Mouse (Mus musculus): ENCODE data around the gene Hist1h3b.

Gene Hist1h3b

DNA sequence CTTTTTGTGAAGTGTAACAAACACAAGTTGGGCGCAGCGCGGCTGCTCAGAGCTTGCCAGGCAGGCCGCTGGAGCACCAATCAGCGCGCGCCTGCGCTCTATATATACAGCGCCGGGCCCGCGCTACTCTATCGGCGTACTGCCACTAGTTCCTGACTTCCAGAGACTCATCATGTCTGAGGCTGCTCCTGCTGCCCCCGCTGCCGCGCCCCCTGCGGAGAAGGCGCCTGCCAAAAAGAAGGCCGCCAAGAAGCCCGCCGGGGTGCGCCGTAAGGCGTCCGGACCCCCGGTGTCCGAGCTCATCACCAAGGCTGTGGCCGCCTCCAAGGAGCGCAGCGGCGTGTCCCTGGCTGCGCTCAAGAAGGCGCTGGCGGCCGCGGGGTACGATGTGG lies 13.4 kb upstream of the Hist1h3b start, which contains the start of gene Hist1h1c:
Gene Hist1h1c, plus strand, starts transcription at position 132 of the 392 bp plus-strand sequence.
- peak; percentile 93 to 94 for DNase-seq (ENCODE audit: low spot score in 2 of 2)

DNA sequence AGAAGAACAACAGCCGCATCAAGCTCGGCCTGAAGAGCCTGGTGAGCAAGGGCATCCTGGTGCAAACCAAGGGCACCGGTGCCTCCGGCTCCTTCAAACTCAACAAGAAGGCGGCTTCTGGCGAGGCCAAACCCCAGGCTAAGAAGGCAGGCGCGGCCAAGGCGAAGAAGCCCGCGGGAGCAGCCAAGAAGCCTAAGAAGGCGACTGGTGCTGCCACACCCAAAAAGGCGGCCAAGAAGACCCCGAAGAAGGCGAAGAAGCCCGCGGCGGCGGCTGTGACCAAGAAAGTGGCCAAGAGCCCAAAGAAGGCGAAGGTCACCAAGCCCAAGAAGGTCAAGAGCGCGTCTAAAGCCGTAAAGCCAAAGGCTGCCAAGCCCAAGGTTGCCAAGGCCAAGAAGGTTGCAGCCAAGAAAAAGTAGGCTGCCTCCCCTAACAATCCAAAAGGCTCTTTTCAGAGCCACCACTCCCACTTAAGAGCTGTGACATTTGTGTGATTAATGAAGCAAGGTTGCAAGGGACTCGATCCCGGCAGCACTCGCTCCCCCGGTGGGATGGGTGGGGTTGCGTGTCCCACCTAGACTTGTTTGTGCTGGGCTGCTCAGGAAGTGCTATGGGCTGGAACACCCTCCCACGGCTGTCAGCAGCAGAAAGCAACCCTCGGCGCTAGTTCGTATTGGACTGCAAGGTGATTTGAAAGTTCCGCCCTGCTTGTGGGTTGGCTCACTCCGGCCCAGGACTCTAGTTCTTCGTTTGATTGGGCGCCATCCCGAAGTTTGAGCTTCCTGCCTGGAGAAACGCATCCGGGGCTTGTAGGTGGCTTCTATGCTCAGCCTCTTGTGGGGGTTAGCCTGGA lies 12.8 kb upstream of the Hist1h3b start:
- DNase-seq (ENCODE audit: low spot score in 2 of 2) = peak; percentile 97 to 98

DNA sequence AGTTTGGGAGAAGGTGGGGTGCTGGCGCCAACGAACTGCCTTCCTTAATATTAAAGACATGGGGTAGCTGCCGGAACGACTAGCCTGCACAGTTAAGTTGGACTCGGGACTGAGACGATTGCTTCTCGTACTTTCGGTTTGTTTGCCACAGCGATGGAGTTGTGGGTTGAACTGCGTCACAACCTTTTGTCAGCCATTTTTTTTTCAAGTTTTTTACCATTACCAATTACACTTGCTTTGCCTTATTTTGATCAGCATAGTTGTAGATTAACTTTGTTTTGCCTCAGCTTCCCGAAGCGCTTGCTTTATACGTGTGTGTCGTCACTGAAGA lies 12.2 kb upstream of the Hist1h3b start:
- DNase-seq (ENCODE audit: low spot score in 2 of 2) = no peak

DNA sequence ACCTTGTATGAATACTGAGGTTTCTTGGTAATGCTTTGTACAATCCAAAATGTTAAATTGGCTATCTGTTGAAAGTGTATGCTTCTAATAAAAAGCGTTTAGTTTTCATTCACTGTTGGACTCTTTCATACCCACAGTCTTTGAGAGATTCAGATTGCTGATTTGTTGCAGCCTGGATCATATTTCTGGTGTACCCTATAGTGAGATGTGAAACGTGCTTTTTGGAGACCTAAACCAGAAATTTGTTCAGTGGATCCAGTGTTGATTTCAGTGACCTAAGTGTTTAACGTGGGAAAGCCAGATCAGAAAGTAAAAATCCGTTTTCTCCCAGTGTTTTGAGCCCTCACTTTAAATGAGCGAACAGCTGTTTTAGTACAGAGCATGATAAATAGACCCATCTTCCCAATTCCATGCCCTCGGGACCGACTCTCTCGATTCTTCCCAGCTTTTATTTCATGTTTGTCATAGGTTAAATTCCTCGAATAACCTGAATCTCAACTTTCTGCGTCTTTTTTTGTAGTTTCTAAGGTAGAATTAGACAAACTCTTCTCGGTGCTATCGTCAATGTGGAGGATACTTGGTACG lies 11.7 kb upstream of the Hist1h3b start:
- DNase-seq (ENCODE audit: low spot score in 2 of 2) = no peak

DNA sequence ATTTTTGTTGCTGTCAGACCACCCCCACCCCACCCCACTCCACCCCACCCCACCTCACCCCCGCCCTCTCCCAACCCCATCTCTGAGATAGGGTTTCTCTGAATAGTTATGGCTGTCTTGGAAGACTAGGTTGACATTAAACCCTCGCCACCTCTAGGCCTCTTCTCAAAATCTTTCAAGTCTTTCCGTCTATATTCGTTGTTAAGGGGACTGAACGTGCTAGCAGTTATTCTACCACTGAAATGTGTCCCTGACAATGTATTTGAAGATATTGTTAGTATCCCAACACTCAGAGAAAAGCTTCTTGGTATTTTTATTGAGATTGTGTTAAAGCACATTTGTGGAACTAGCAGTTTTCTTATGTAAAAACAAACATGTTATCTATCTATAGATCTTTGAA lies 11.2 kb upstream of the Hist1h3b start:
- DNase-seq (ENCODE audit: low spot score in 2 of 2) = no peak

DNA sequence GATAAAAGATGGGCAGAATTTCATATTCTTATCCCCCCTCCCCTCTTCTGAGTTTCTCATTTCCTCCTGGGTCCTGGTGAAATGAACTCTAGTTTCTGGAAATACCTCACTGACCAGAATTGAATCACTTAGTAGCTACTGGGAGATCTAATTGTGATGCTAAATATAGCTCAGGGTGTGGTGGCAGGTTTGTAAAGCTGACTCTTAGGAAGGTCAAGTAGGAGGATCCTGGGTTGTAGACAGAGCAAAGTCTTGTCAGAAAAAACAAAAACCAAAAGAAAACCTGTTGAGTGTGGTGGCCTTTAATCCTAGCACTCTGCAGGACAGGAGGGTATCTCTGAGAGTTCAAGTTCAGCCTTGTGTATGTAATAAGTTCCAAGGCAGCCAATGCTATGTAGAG lies 10.1 kb upstream of the Hist1h3b start:
- DNase-seq (ENCODE audit: low spot score in 2 of 2) = peak in 1 of 2 experiments; percentile 3

DNA sequence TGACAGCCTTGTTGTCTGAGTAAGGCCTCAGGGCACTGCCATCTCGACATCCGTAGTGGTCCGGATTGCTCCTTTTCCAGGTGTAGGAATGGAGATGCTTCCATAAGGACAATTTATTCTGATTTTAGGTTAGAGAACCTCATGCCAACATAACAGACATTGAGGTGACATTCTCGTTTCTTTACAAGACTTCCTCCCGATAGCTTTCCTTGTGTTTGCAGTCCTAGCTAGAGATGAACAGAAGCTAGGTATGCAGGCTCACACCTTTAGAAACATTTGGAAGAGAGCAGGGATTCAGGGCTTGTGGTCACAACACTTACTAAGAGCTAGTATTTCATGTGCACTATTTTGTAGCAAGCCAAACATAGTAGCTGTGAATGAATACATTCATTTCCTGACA lies 8.9 kb upstream of the Hist1h3b start:
- DNase-seq (ENCODE audit: low spot score in 2 of 2) = no peak

DNA sequence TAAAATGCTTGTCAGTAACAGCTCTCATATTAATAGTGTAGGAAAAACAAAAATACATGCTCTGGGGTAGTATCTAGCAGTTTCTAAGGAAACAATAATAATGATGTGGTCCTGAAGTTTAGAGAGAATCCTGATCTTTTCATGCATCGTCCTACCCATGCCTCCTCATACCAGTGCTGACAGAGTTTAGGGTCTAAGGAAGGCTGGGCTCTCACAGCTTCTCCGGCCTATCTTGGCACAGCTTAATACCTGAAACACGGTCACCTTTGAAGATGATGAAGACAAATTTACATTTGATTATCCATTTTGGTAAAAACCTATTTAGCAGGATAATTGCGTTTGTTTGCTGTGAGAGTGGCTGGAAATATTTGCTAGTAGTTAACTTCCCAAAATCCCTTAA lies 8.1 kb upstream of the Hist1h3b start:
- DNase-seq (ENCODE audit: low spot score in 2 of 2) = no peak

DNA sequence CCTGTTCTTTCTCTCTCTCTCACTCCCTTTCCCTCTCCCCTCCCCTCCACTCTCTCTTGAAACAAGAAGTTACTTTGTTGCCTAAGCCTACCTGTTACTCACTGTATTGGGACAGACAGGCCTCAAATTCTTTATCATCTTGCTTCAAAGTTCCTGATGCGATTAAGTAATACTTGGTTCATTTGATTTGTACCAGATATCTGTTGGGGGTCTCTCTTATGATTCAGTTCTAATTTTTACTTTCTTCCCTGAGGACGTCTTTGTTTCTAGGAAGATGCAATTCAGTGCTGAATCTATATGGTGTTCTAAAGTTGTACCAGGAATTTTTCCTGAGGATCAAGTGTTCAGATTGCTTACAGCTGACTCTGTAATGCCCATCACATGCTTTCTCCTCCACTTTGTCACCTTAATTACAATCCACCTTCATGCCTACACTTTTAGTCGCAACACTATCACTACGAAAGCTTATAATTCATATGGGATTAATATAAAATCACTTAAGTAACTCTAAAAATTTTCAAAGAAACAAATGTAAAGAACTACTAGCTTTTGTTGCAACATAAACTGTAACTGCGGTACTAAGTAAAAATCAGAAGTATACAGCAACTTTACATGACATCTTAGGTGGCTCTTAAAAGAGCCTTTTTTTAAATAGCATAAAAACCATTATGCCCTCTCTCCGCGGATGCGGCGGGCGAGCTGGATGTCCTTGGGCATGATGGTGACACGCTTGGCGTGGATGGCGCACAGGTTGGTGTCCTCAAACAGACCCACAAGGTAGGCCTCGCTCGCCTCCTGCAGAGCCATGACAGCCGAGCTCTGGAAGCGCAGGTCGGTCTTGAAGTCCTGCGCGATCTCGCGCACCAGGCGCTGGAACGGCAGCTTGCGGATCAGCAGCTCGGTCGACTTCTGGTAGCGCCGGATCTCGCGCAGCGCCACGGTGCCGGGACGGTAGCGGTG lies 7.4 kb upstream of the Hist1h3b start:
- DNase-seq (ENCODE audit: low spot score in 2 of 2) = no peak

DNA sequence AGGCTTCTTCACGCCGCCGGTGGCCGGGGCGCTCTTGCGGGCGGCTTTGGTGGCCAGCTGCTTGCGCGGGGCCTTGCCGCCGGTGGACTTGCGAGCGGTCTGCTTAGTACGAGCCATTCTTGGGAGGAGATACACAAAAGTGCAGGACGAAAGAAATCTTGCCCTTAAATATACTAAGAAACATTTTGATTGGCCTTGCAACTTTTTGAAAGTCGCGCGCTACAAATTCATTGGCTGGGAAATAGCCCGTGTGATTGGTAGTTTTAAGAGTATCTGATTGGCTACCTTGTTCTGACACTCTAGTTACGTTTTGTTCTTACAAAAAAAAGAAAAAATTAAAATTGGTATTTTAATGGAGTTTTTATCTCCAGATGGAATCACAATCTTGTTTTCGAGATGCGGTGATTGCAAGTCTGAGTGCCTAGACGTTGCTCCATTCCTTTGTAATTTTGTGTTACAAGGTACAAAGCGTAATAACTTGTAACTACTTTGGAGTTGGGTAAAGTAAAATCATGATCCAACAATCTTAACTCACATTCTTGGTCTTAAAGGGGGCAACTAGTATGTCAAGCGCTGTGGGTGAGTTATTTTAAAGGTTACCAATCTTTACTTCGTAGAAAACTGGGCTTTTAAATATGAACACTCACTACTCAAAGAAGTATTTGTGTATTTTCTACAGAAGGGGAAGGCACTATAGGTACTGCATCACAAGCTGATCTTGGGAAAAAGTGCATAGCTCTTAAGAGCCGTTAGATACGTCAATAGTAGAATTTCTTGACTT lies 6.5 kb upstream of the Hist1h3b start, which contains the start of gene Hist1h3c:
Gene Hist1h3c, minus strand, starts transcription at position 222 of the 781 bp plus-strand sequence.
- DNase-seq (ENCODE audit: low spot score in 2 of 2) = peak; percentile 92 to 94

DNA sequence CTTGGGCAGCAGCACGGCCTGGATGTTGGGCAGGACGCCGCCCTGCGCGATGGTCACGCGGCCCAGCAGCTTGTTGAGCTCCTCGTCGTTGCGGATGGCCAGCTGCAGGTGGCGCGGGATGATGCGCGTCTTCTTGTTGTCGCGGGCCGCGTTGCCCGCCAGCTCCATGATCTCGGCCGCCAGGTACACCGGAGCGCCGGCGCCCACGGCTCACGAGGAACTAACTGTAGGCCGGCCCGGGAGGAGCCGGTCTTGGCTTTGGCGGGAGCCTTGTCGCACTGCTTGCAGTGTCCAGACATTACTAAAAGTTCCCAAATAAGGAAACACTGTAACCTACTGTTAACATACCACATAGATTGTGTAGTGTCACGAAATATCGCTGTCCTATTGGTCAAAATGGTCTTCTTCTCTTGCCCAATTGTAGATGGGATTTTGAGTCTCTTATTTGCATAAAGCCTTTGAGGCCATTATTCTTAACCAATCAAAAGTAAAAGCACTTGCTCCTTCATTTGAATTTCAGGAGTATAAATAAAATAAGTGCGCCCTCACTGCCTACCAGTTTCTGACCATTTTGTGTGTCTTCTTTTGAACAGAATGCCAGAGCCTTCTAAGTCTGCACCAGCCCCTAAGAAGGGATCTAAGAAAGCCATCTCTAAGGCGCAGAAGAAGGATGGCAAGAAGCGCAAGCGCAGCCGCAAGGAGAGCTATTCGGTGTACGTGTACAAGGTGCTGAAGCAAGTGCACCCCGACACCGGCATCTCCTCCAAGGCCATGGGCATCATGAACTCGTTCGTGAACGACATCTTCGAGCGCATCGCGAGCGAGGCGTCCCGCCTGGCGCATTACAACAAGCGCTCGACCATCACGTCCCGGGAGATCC lies 5.6 kb upstream of the Hist1h3b start, which contains the start of gene Hist1h2bb:
Gene Hist1h2bb, plus strand, starts transcription at position 534 of the 880 bp plus-strand sequence.
- DNase-seq (ENCODE audit: low spot score in 2 of 2) = peak; percentile 64 to 80

DNA sequence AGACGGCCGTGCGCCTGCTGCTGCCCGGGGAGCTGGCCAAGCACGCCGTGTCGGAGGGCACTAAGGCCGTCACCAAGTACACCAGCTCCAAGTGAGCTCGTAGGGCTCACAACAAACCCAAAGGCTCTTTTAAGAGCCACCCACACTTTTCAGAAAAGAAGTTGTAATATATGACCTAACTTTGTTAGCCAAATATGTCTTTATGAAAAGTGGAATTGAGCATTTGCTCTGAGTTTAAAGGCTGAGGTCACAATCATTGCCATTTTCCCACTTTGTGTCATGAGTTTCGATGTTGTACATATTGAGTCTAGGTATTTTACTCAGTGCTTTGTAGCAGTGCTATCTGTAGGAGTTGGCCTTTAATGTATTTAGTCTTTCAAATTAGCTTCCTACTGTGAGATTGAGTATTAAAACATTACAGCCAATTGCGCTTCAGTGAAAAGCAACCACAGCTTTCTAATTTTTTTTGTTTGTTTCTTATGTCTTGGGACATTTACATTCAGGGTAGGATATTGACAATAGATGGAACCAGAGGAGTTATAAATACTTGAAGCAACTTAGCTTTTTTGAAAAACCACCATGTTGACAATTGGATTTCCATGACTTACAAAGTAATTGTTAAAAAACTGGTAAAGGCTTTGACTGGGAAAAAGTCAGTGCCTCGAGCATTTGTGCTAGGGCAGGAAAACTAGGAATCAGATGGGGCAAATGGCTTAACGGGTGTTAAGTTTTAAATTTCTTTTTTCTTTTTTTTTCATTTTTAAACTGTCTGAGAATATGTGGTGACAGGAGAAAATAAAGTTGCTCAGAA lies 4.8 kb upstream of the Hist1h3b start:
- DNase-seq (ENCODE audit: low spot score in 2 of 2) = no peak

DNA sequence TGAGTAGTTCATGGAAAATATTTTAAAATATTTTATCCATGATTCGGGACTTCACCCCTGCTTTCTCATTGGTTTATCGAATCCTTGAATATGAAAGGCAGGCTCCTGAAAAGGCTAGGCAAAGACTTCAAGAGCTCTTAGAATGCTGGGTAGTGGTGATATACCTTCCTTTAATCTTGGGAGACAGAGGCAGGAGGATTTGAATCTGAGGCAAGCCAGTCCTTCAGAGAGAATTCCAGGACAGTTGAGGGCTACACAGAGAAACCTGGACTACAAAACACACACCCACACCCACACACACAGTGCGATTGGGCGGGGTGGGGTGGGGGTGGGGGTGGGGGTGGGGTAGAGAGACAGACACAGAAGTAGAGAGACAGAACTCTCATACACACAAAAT lies 4.2 kb upstream of the Hist1h3b start:
- DNase-seq (ENCODE audit: low spot score in 2 of 2) = no peak

DNA sequence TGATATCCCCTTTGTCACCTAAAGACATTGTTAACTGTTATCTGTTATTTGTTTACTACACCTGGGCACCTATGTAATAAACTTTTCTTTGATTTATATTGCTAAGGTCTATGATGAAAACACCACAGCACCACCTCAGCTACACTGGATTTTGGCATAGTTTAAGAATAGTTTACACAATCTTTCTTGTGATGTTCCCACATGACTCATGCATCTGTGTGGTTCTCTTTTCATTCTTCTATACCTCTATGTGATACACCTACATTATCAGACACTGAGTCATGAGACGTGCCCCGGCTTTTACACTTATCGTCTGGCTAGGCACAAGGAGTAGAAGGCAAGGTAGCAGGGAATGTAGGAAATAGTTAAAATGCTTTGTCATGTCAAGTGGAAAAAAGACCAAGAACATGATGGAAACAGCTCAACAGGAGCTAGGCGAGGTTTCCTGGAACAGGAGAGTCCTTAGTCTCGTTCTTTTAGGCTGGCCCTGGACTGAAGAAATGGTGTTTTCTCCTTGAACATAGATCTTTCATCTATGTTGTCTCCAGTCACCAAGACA lies 2.4 kb upstream of the Hist1h3b start:
- DNase-seq (ENCODE audit: low spot score in 2 of 2) = no peak

DNA sequence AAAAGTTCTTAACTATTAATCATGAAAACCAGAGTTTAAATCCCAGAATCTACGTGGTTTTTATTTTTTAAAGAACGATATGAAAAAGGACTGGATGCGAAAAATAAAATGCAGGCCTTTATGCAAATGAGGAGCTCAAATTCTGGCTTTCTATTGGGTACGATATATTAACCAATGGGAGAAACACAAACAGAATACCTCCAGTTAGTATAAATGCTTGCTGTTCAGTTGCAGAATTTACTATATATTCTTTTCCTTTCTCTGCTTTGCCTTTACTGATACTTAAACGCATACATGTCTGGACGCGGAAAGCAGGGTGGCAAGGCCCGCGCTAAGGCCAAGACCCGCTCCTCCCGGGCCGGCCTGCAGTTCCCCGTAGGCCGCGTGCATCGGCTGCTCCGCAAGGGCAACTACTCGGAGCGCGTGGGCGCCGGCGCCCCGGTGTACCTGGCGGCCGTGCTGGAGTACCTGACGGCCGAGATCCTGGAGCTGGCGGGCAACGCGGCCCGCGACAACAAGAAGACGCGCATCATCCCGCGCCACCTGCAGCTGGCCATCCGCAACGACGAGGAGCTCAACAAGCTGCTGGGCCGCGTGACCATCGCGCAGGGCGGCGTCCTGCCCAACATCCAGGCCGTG lies 1.1 kb upstream of the Hist1h3b start, which contains the start of gene Hist1h2ab:
Gene Hist1h2ab, plus strand, starts transcription at position 288 of the 639 bp plus-strand sequence.
- DNase-seq (ENCODE audit: low spot score in 2 of 2) = peak in 1 of 2 experiments; percentile 55

DNA sequence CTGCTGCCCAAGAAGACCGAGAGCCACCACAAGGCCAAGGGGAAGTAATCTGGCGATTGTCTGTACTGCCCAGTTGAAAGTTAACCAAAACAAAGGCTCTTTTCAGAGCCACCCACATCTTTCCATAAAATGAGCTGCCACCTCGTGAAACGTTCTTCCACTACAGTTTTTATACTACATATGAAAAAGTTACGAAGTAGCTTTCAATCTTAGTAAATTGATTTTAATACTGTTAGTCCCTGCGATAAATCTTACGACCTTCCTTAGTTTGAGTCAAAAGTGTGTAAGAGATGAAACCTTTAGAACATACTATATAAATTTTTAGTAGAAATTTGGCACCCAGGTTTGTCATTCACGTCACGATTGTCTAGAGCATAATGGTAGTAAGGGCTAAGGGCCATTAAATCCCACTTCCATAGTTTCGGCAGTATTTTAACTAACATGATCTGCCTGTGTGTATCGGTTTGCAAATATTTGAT lies 550 bp upstream of the Hist1h3b start:
- DNase-seq (ENCODE audit: low spot score in 2 of 2) = no peak

DNA sequence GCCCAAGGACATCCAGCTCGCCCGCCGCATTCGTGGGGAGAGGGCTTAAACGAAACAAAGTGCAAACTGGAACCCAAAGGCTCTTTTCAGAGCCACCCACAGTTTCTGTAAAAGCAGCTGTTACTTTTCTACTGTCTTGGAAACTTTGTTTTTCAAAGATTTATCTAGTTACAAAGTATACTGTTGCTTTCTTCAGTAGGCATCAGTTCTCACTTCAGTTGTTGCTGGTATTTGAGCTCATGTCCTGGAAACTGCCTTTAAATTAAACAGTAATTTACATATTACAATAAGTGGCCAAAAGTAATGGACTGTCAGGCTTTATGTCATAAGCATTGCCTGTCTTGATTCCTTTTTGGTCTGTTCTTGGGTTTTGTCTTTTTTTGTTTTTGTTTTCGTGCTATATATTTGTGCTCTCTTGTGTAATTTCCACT lies 690 bp downstream of the Hist1h3b start:
- DNase-seq (ENCODE audit: low spot score in 2 of 2) = no peak
